Mouse (Mus musculus): ENCODE results near the gene Jpt2.

- TF ChIP-seq CTCF (IDR thresholded peaks at IDR 0.05; ENCODE audit: low read depth, low read length) (no peak), POLR2A (IDR thresholded peaks at IDR 0.05; ENCODE audit: insufficient read depth, low read length) (no peak), EP300 (IDR thresholded peaks at IDR 0.05; ENCODE audit: insufficient read depth, low read depth, low read length) (no peak)
Measured at GRCm38 (mm10) chr17:24933163-24933562, 27.3 kb downstream of the Jpt2 start.

Measured in ES-Bruce4 (cell line).